Mouse (Mus musculus) brown adipose tissue, adult 24 weeks (tissue): Measurements from ENCODE around the gene Tmem274. TPM values are rescaled to one million over a fixed set of nuclear protein-coding genes. Genes with fewer than 3 reads are reported as not detected.
"Not testable (repeated sequence)": the region's sequence is repeated elsewhere in the genome, so short reads cannot be mapped to it uniquely, and the experiment has no call there.

Experiments used
- H3K27ac ChIP-seq: fragments of 200-500 bp; replicated peaks from 2 replicates; pipeline ENCODE4 v1.5.1; 2012; ENCODE audit warnings: low read depth, mild to moderate bottlenecking, low read length
- H3K4me1 ChIP-seq: fragments of 200-500 bp; 2 replicates; pipeline ENCODE4 v1.6.1; 2012; ENCODE audit warnings: low read length, mixed read lengths; ENCODE audit not compliant: control insufficient read depth, insufficient read depth, insufficient read length
- H3K4me3 ChIP-seq: fragments of 200-500 bp; 2 replicates; pipeline ENCODE4 v1.5.1; 2012; ENCODE audit warnings: low read depth, mild to moderate bottlenecking, low read length, moderate library complexity; ENCODE audit not compliant: insufficient read depth
- polyA plus RNA-seq: library from polyadenylated mRNA; stranded (reverse); fragments of >200 nt; gene quantifications from 2 replicates; pipeline ENCODE4 v1.2.4, GENCODE M21; 2012; ENCODE audit not compliant: missing spikeins, insufficient read depth, insufficient read length

Tmem274 gene
- polyA plus RNA-seq, result not detected in 2 replicates

GRCm38 (mm10) chr4:149477078-149477477 is at the start of gene Tmem274:
Gene Tmem274, plus strand, starts transcription at chr4:149477378.
- Histone ChIP-seq H3K27ac (no peak within 1 kb of the TSS), H3K4me1 (no peaks in the 10 kb centered on the region; the same call in 1 of the 2 replicates), H3K4me3 (no peak within 1 kb of the TSS)

DNA sequence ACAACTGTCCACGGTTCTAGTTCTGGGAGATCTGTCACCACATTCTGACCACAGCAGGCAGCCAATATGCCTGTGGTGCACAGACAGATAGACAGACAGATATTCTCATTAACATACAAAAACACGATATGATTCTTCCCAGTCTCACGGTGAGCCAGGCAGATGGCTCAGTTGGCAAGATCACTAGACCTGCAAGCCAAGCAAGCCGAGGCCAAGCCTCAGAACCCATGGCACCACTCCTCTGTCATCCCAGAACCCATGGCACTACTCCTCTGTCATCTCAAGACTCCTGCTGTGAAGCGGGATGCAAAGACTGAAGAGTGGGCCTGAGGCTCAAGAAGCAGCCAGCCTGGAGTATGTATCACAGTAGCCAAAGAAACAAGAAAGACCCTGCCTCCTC is 47.6 kb upstream of the Tmem274 start:
- Histone ChIP-seq H3K4me1 (no peaks in the 10 kb centered on the region), H3K27ac (no peak overlapping the region)

DNA sequence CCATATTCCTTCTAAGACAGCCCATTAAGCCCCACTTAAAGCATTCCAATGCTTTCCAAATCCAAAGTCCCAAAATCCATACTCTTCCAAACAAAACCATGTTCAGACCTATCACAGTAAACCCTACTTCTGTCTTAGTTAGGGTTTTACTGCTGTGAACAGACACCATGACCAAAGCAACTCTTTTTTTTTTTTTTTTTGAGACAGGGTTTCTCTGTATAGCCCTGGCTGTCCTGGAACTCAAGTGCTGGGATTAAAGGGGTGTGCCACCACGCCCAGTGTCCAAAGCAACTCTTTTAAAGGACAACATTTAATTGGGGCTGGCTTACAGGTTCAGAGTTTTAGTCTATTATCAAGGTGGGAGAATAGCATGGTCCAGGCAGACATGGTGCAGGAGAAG is 45.3 kb upstream of the Tmem274 start:
- H3K27ac ChIP-seq, H3K4me3 ChIP-seq, H3K4me1 ChIP-seq: not testable (repeated sequence)

More for the DNA sequence above, 47.6 kb upstream of the Tmem274 start:
- no peak overlapping the region for H3K4me3 ChIP-seq

DNA sequence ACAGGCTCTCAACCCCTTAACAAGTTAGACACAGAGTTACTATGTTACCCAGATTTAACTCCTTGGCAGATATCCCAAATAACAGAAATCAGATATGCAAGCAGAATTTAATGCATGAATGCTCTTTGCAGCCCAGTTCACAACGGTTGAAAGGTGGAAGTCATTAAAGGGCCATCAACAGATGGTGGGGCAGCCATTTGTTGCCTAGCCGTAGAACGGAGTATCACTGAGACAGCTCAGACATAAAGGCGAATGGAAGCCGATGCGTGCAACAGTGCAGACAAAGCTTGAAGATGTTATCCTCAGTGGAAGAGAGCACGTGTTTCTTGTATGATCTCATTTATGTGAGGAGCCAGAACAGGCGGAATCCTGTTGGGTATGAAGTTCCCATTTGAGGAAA is 36.6 kb upstream of the Tmem274 start:
- H3K4me3 ChIP-seq, result no peak overlapping the region
- peaks cover 2% of the 10 kb centered on the region; the same call in 1 of the 2 replicates for H3K4me1 ChIP-seq
- H3K27ac ChIP-seq, result no peak overlapping the region

GRCm38 (mm10) chr4:149442436-149442835 is 34.7 kb upstream of the Tmem274 start:
- Histone ChIP-seq H3K4me3 (no peak overlapping the region), H3K4me1 (peaks cover 2% of the 10 kb centered on the region; the same call in 1 of the 2 replicates), H3K27ac (0 out of 2 replicates have a peak overlapping the region, but pooled peaks have one; percentile 4)

GRCm38 (mm10) chr4:149444465-149444864 is 32.7 kb upstream of the Tmem274 start:
- Histone ChIP-seq H3K4me3 (no peak overlapping the region), H3K4me1 (peaks cover 2% of the 10 kb centered on the region; the same call in 1 of the 2 replicates), H3K27ac (no peak overlapping the region)

- peak overlapping the region; percentile 51 for H3K27ac ChIP-seq
- H3K4me1 ChIP-seq, result peaks cover 2% of the 10 kb centered on the region; the same call in 1 of the 2 replicates
- H3K4me3 ChIP-seq, result peak overlapping the region; percentile 41
Measured at GRCm38 (mm10) chr4:149444964-149445701, 32.0 kb upstream of the Tmem274 start.

GRCm38 (mm10) chr4:149445868-149446267 is 31.3 kb upstream of the Tmem274 start:
- Histone ChIP-seq H3K4me1 (peaks cover 4% of the 10 kb centered on the region), H3K4me3 (no peak overlapping the region), H3K27ac (0 out of 2 replicates have a peak overlapping the region, but pooled peaks have one; percentile 8)

DNA sequence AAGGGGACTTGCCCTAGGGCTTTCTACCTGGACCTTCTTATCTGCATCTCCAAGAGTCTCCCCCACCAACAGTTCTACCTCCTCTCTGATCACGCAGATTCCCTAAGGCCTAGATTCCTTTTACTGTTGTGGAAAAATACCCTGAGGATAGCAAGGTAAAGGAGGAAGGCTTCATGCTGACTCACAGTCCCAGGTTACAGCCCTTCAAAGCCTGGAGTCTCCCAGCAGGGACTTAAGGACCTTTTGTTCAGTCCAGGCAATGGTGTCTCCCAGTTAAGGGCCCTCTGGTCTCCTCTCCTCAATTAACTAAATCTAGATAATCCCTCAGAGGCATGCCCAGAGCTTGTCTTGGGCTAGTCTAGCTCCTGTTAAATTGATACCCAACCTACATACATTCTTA is 30.9 kb upstream of the Tmem274 start:
- no peak overlapping the region for H3K4me3 ChIP-seq
- H3K27ac ChIP-seq, result 0 out of 2 replicates have a peak overlapping the region, but pooled peaks have one; percentile 8
- H3K4me1 ChIP-seq, result peaks cover 4% of the 10 kb centered on the region

- H3K4me1 ChIP-seq, result peaks cover 4% of the 10 kb centered on the region
- H3K4me3 ChIP-seq, result no peak overlapping the region
- H3K27ac ChIP-seq, result no peak overlapping the region
Measured at GRCm38 (mm10) chr4:149450636-149451035, 26.5 kb upstream of the Tmem274 start.

- H3K4me3 ChIP-seq, result peak overlapping the region; percentile 49
- H3K27ac ChIP-seq, result no peak overlapping the region
- peaks cover 19% of the 10 kb centered on the region for H3K4me1 ChIP-seq
Measured at GRCm38 (mm10) chr4:149453656-149454055, 23.5 kb upstream of the Tmem274 start.

DNA sequence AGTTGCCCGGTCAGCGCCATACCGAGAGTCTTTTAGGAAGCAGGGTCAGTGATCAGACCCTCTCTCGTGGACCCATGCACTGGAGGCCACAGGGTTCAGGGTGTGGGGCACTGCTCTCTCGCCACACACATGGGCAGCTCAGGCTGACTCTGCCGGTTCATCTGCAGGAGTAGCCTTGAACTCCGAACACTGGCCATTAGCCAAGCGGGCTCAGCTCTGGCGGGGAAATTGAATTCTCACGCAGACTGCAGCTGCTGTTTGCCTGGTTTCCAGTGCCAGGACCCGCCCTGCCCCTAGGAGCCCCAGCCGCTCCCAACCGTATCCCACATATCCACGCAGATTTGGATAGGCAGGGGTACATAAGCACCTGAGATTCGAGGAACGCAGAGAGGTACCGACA is 22.9 kb upstream of the Tmem274 start:
- Histone ChIP-seq H3K4me1 (peaks cover 24% of the 10 kb centered on the region), H3K4me3 (peak overlapping the region; percentile 49), H3K27ac (peak overlapping the region; percentile 82)

- peak within 1 kb of the TSS; percentile 49 for H3K4me3 ChIP-seq
- peaks cover 24% of the 10 kb centered on the region for H3K4me1 ChIP-seq
- peak within 1 kb of the TSS; percentile 82 for H3K27ac ChIP-seq
Measured at GRCm38 (mm10) chr4:149454879-149455278, 22.3 kb upstream of the Tmem274 start, which contains the start of gene Rbp7. Gene Rbp7, minus strand, starts transcription at chr4:149454978.

GRCm38 (mm10) chr4:149457163-149457562 is 20.0 kb upstream of the Tmem274 start:
- Histone ChIP-seq H3K27ac (peak overlapping the region; percentile 98), H3K4me3 (peak overlapping the region; percentile 34), H3K4me1 (peaks cover 30% of the 10 kb centered on the region)

GRCm38 (mm10) chr4:149457831-149458430 is 19.2 kb upstream of the Tmem274 start:
- peaks cover 36% of the 10 kb centered on the region for H3K4me1 ChIP-seq
- peak overlapping the region; percentile 30 for H3K4me3 ChIP-seq
- H3K27ac ChIP-seq, result peak overlapping the region; percentile 99
